Mouse (Mus musculus) ovary, adult 18-20 months (tissue): ENCODE measurements around the gene Klra4.
"Not testable (repeated sequence)": the region's sequence is repeated elsewhere in the genome, so short reads cannot be mapped to it uniquely, and the experiment has no call there.

ENCODE experiments used
- DNase-seq: peaks from one replicate; pipeline ENCODE4 v3.0.0; 2022; ENCODE audit warnings: low spot score, mixed read lengths

The Klra4 gene

GRCm38 (mm10) chr6:130067171-130067570, at the start of gene Klra4:
Gene Klra4 (minus strand): TSS chr6:130067271.
- DNase-seq = not testable (repeated sequence)

GRCm38 (mm10) chr6:130110485-130110884, 43.4 kb upstream of the Klra4 start:
- no peak for DNase-seq

- DNase-seq = not testable (repeated sequence)
Measured at GRCm38 (mm10) chr6:130102743-130103142, 35.7 kb upstream of the Klra4 start.

GRCm38 (mm10) chr6:130092336-130092948, 25.4 kb upstream of the Klra4 start:
- DNase-seq = no peak

- DNase-seq = no peak
Measured at GRCm38 (mm10) chr6:130065196-130065595, 1.9 kb downstream of the Klra4 start.

- not testable (repeated sequence) for DNase-seq
Measured at GRCm38 (mm10) chr6:130035146-130035545, 31.9 kb downstream of the Klra4 start.

- not testable (repeated sequence) for DNase-seq
Measured at GRCm38 (mm10) chr6:130031493-130032089, 35.5 kb downstream of the Klra4 start.

GRCm38 (mm10) chr6:130026854-130027253, 40.2 kb downstream of the Klra4 start, which contains the start of gene Klra6:
Gene Klra6 (minus strand): TSS chr6:130026954.
- DNase-seq = no peak
